ENCODE assay signal across 8 mouse cellular contexts in genomic region chr2:113440326-113441197, GRCm38 (mm10).
DNase-seq lines count a peak whose midpoint lies in the region; ATAC-seq lines count a peak whose summit lies in the region.

No protein-coding gene starts in this region.

- ATAC-seq in common myeloid progenitor, adult 5-6 weeks (replicated peaks; ENCODE audit: low read depth, poor library complexity, severe bottlenecking): peak; percentile 97
- ATAC-seq in intestine, embryonic 16.5 days: peak; percentile 94
- 0 out of 2 replicates have a peak, but pooled peaks have one; percentile 21 for ATAC-seq in neural tube, embryonic 14.5 days (ENCODE audit: low read depth)

- H3K9me3 ChIP-seq in intestine, embryonic 16.5 days (ENCODE audit: control insufficient read depth, low read length): no peaks in the 10 kb centered on the region
- no peaks in the 10 kb centered on the region for H3K9me3 ChIP-seq in neural tube, embryonic 14.5 days (ENCODE audit: control insufficient read depth, low read length)

- DNase-seq in Muller cell, postnatal 12 days (ENCODE audit: inconsistent ontology term): peak; percentile 69
- DNase-seq in heart, adult 11 months: peak; percentile 98
- DNase-seq in lung, adult 18-20 months: peak; percentile 68 to 77
- DNase-seq in right cerebral cortex, adult 2 months (ENCODE audit: low spot score in 2 of 2): no peak
- DNase-seq in layer of hippocampus, postnatal 10 days (ENCODE audit: low spot score in 2 of 2): no peak

- peak overlapping the region; percentile 69 for H3K9ac ChIP-seq in intestine, embryonic 16.5 days (ENCODE audit: low read depth, low read length)
- H3K9ac ChIP-seq in neural tube, embryonic 14.5 days (replicated peaks; ENCODE audit: low read depth, low read length): no peak overlapping the region

- H3K4me1 ChIP-seq in intestine, embryonic 16.5 days (ENCODE audit: control insufficient read depth, insufficient read depth, low read length): peaks cover 11% of the 10 kb centered on the region; the same call in 1 of the 2 replicates
- H3K4me1 ChIP-seq in neural tube, embryonic 14.5 days (ENCODE audit: control insufficient read depth, insufficient read depth, low read length): no peaks in the 10 kb centered on the region

- 8% methylated on average over 22 of the region's 22 CpGs for WGBS in intestine, embryonic 16.5 days
- 13% methylated on average over 22 of the region's 22 CpGs for WGBS in neural tube, embryonic 14.5 days

- peak overlapping the region; percentile 52 for H3K4me3 ChIP-seq in intestine, embryonic 16.5 days (ENCODE audit: low read length)
- peak overlapping the region; percentile 5; the same call in 1 of the 2 replicates for H3K4me3 ChIP-seq in neural tube, embryonic 14.5 days (ENCODE audit: low read depth, low read length)

- H3K4me2 ChIP-seq in intestine, embryonic 16.5 days (ENCODE audit: low read depth, low read length): peak overlapping the region; percentile 75
- peak overlapping the region; percentile 39 for H3K4me2 ChIP-seq in neural tube, embryonic 14.5 days (ENCODE audit: low read depth, low read length)

- H3K27me3 ChIP-seq in intestine, embryonic 16.5 days (replicated peaks; ENCODE audit: control insufficient read depth, insufficient read depth, low read length): no peaks in the 10 kb centered on the region
- H3K27me3 ChIP-seq in neural tube, embryonic 14.5 days (ENCODE audit: control insufficient read depth, insufficient read depth, low read length): no peaks in the 10 kb centered on the region

- H3K36me3 ChIP-seq in intestine, embryonic 16.5 days (ENCODE audit: control insufficient read depth, insufficient read depth, low read length): no peaks in the 10 kb centered on the region
- H3K36me3 ChIP-seq in neural tube, embryonic 14.5 days (ENCODE audit: control insufficient read depth, insufficient read depth, low read length): no peaks in the 10 kb centered on the region

- H3K27ac ChIP-seq in intestine, embryonic 16.5 days (ENCODE audit: low read length): peak overlapping the region; percentile 91
- no peak overlapping the region for H3K27ac ChIP-seq in neural tube, embryonic 14.5 days (ENCODE audit: low read depth, low read length)

Comparison
In these comparisons a context has a peak if more than half of its experiments do, and no peak if none do; other contexts are left out.
1. DNase-seq: peak in Muller cell, postnatal 12 days (single experiment), heart, adult 11 months (single experiment) and lung, adult 18-20 months (2 of 2); none in right cerebral cortex, adult 2 months (0 of 2) and layer of hippocampus, postnatal 10 days (0 of 2).
2. ATAC-seq: peak in every context shown above with its lines; median percentile 97 in common myeloid progenitor, adult 5-6 weeks; 94 in intestine, embryonic 16.5 days; 21 in neural tube, embryonic 14.5 days.